Comparison of ENCODE assay signal across 9 mouse cellular contexts in genomic region chr11:72050168-72050894, GRCm38 (mm10). TPM values are rescaled to one million over a fixed set of nuclear protein-coding genes. Genes with fewer than 3 reads are reported as not detected.
DNase-seq lines count a peak whose midpoint lies in the region; ATAC-seq and TF ChIP-seq lines count a peak whose summit lies in the region.
"Had no signal": no experiment of that assay in that cellular context is flagged by ENCODE, and none has a peak within 500 bp of the region (broad histone marks: within the 10 kb centered on the region; RNA-seq: fewer than 3 reads in every experiment).

No protein-coding gene starts in this region.

- no peaks in the 10 kb centered on the region for H3K9me3 ChIP-seq in heart, embryonic 13.5 days
- H3K9me3 ChIP-seq in E14TG2a.4 (ENCODE audit: low read length), result no peaks in the 10 kb centered on the region
- H3K9me3 ChIP-seq in forebrain, embryonic 12.5 days, result no peaks in the 10 kb centered on the region
- no peaks in the 10 kb centered on the region for H3K9me3 ChIP-seq in liver, embryonic 13.5 days (replicated peaks)

- H3K4me2 ChIP-seq in heart, embryonic 13.5 days, result peak overlapping the region; percentile 81
- peak overlapping the region; percentile 94 for H3K4me2 ChIP-seq in forebrain, embryonic 12.5 days
- H3K4me2 ChIP-seq in liver, embryonic 13.5 days, result peak overlapping the region; percentile 60

- H3K4me1 ChIP-seq in heart, embryonic 13.5 days, result peaks cover 17% of the 10 kb centered on the region
- peaks cover 49% of the 10 kb centered on the region for H3K4me1 ChIP-seq in E14TG2a.4 (replicated peaks; ENCODE audit: low read depth, low read length)
- peaks cover 25% of the 10 kb centered on the region for H3K4me1 ChIP-seq in forebrain, embryonic 12.5 days
- H3K4me1 ChIP-seq in liver, embryonic 13.5 days (replicated peaks), result no peaks in the 10 kb centered on the region; the same call in 1 of the 2 replicates

- no peak for DNase-seq in heart, adult 18-20 months
- DNase-seq in liver, embryonic 13.5 days, result no peak
- DNase-seq in urinary bladder, postnatal 14 days (ENCODE audit: low spot score), result no peak
- DNase-seq in spleen, adult 12 weeks (ENCODE audit: low spot score), result no peak

- 24% methylated on average over 14 of the region's 14 CpGs for WGBS in heart, embryonic 13.5 days
- 21% methylated on average over 14 of the region's 14 CpGs for WGBS in forebrain, embryonic 12.5 days
- 21% methylated on average over 14 of the region's 14 CpGs for WGBS in liver, embryonic 13.5 days (ENCODE audit: insufficient replicate concordance)

- peak overlapping the region; percentile 77 for H3K9ac ChIP-seq in heart, embryonic 13.5 days
- peak overlapping the region; percentile 68 for H3K9ac ChIP-seq in forebrain, embryonic 12.5 days
- H3K9ac ChIP-seq in liver, embryonic 13.5 days, result no peak overlapping the region

- no peak for TF ChIP-seq CTCF in E14TG2a.4 (conservative IDR thresholded peaks at IDR 0.05; ENCODE audit: low read length)

- H3K36me3 ChIP-seq in heart, embryonic 13.5 days, result peaks cover 27% of the 10 kb centered on the region
- H3K36me3 ChIP-seq in E14TG2a.4 (ENCODE audit: insufficient read depth, low read length), result peaks cover 28% of the 10 kb centered on the region
- peaks cover 18% of the 10 kb centered on the region for H3K36me3 ChIP-seq in forebrain, embryonic 12.5 days (replicated peaks)
- H3K36me3 ChIP-seq in liver, embryonic 13.5 days, result 0 out of 2 replicates have a peak, but pooled peaks cover 14% of the 10 kb centered on the region
- H3K36me3 ChIP-seq: G1E had no signal

- no peak for ATAC-seq in heart, embryonic 13.5 days (ENCODE audit: extremely low read depth, insufficient number of reproducible peaks, low FRiP score, low TSS enrichment)
- ATAC-seq in forebrain, embryonic 12.5 days (ENCODE audit: low FRiP score), result no peak
- ATAC-seq in liver, embryonic 13.5 days (ENCODE audit: low read depth), result no peak
- no peak for ATAC-seq in granulocyte monocyte progenitor cell, adult 5-6 weeks (replicated peaks; ENCODE audit: poor library complexity, severe bottlenecking)

- peak overlapping the region; percentile 57 for H3K4me3 ChIP-seq in heart, embryonic 13.5 days
- peak overlapping the region; percentile 84 for H3K4me3 ChIP-seq in E14TG2a.4 (replicated peaks; ENCODE audit: low read length)
- peak overlapping the region; percentile 57 for H3K4me3 ChIP-seq in forebrain, embryonic 12.5 days (replicated peaks)
- H3K4me3 ChIP-seq in liver, embryonic 13.5 days (replicated peaks), result peak overlapping the region; percentile 35

- H3K27ac ChIP-seq in heart, embryonic 13.5 days (replicated peaks), result no peak overlapping the region
- H3K27ac ChIP-seq in forebrain, embryonic 12.5 days, result no peak overlapping the region
- H3K27ac ChIP-seq in liver, embryonic 13.5 days, result no peak overlapping the region

- peaks cover 49% of the 10 kb centered on the region for H3K27me3 ChIP-seq in heart, embryonic 13.5 days (replicated peaks)
- peaks cover 54% of the 10 kb centered on the region for H3K27me3 ChIP-seq in E14TG2a.4 (ENCODE audit: insufficient read depth, low read length)
- peaks cover 52% of the 10 kb centered on the region for H3K27me3 ChIP-seq in forebrain, embryonic 12.5 days
- peaks cover 35% of the 10 kb centered on the region for H3K27me3 ChIP-seq in liver, embryonic 13.5 days

RNA-seq across cellular contexts. Expression of gene Pimreg, which starts 8.5 kb away (rescaled TPM):
- 84.8 and 87.5 TPM in 2 replicates for polyA plus RNA-seq in heart, embryonic 13.5 days (2015; fragmentation: Nextera tagmentation; extraction: Ambion mirVana)
- under 1 TPM; 0.33 to 0.74 TPM for total RNA-seq in heart, adult 18-20 months (2021)
- polyA plus RNA-seq in forebrain, embryonic 12.5 days (2016; fragmentation: Nextera tagmentation; extraction: Ambion mirVana), result 187 and 191 TPM in 2 replicates
- 27.7 and 30.3 TPM in 2 replicates for polyA plus RNA-seq in liver, embryonic 13.5 days (2015; fragmentation: Nextera tagmentation; extraction: Ambion mirVana)
- 7.5 and 14.4 TPM in 2 replicates for total RNA-seq in granulocyte monocyte progenitor cell, adult 5-6 weeks (2014; fragmentation: Nextera tagmentation)
- total RNA-seq in granulocyte monocyte progenitor cell, adult 5-6 weeks (2017), result 12.4 and 17.0 TPM in 2 replicates
- total RNA-seq: G1E had no signal
- polyA plus RNA-seq: G1E had no signal

RNA-seq across cellular contexts. Expression of gene Aipl1, which starts 13.0 kb away (rescaled TPM):
- polyA plus RNA-seq in heart, embryonic 13.5 days (2015; fragmentation: Nextera tagmentation; extraction: Ambion mirVana), result 0.57 and 0.98 TPM in 2 replicates
- not detected for total RNA-seq in heart, adult 18-20 months (2021)
- polyA plus RNA-seq in forebrain, embryonic 12.5 days (2016; fragmentation: Nextera tagmentation; extraction: Ambion mirVana), result 0.37 and 0.50 TPM in 2 replicates
- 0.21 and 0.28 TPM in 2 replicates for polyA plus RNA-seq in liver, embryonic 13.5 days (2015; fragmentation: Nextera tagmentation; extraction: Ambion mirVana)
- not detected in 2 replicates for total RNA-seq in granulocyte monocyte progenitor cell, adult 5-6 weeks (2014; fragmentation: Nextera tagmentation)
- total RNA-seq in granulocyte monocyte progenitor cell, adult 5-6 weeks (2017), result 0.41 and 1.1 TPM in 2 replicates
- polyA plus RNA-seq: G1E had no signal
